Comparison of ENCODE assay signal across 13 mouse cellular contexts in genomic region chr7:72499788-72500187, GRCm38 (mm10).
"Had no signal": no experiment of that assay in that cellular context is flagged by ENCODE, and none has a peak within 500 bp of the region (broad histone marks: within the 10 kb centered on the region; RNA-seq: fewer than 3 reads in every experiment).

No protein-coding gene starts in this region.

- H3K9me3 ChIP-seq: lung, embryonic 15.5 days; midbrain, embryonic 10.5 days; midbrain, embryonic 12.5 days; neural tube, embryonic 12.5 days had no signal

- H3K9ac ChIP-seq: liver, embryonic 14.5 days; lung, embryonic 15.5 days; midbrain, embryonic 12.5 days; neural tube, embryonic 12.5 days had no signal

- H3K36me3 ChIP-seq: lung, embryonic 15.5 days; midbrain, embryonic 10.5 days; midbrain, embryonic 12.5 days; neural tube, embryonic 12.5 days had no signal

- H3K4me1 ChIP-seq: lung, embryonic 15.5 days had no signal

- H3K4me2 ChIP-seq: lung, embryonic 15.5 days; midbrain, embryonic 12.5 days; neural tube, embryonic 12.5 days had no signal

- H3K4me3 ChIP-seq: lung, embryonic 15.5 days; midbrain, embryonic 10.5 days; midbrain, embryonic 12.5 days; neural tube, embryonic 12.5 days had no signal

- H3K27me3 ChIP-seq: lung, embryonic 15.5 days; midbrain, embryonic 12.5 days; neural tube, embryonic 12.5 days had no signal

- ATAC-seq: midbrain, embryonic 16.5 days had no signal

- H3K27ac ChIP-seq: liver, embryonic 14.5 days; lung, embryonic 15.5 days; midbrain, embryonic 10.5 days; midbrain, embryonic 12.5 days; neural tube, embryonic 12.5 days had no signal

- DNase-seq: lung, adult 18-20 months; lung, postnatal 10 days; lung, postnatal 4 days; midbrain, embryonic 14.5 days; right cerebral cortex, postnatal 14 days; thymus, adult 2 months; thymus, postnatal 36 days had no signal
